Mouse (Mus musculus) G1E-ER4 (cell line): ENCODE results near the gene Il2ra. TPM values are rescaled to one million over a fixed set of nuclear protein-coding genes. Genes with fewer than 3 reads are reported as not detected.

ENCODE experiments used
- GATA1 ChIP-seq: IDR thresholded peaks from one replicate; pipeline ENCODE4 v1.8.0; 2012; ENCODE audit warnings: low read length, inconsistent platforms
- polyA plus RNA-seq: library from polyadenylated mRNA; stranded (reverse); fragments of >175 nt; gene quantifications from 2 replicates; pipeline ENCODE4 v1.2.3, GENCODE M21; 2012

Gene Il2ra
- polyA plus RNA-seq, 1 experiment = not detected

GRCm38 (mm10) chr2:11644057-11644456 lies 1.4 kb downstream of the Il2ra start:
- TF ChIP-seq GATA1 = no peak

- no peak for TF ChIP-seq GATA1
Measured at GRCm38 (mm10) chr2:11645297-11645696, 2.7 kb downstream of the Il2ra start.

GRCm38 (mm10) chr2:11651476-11651875 lies 8.9 kb downstream of the Il2ra start:
- TF ChIP-seq GATA1 = no peak

- TF ChIP-seq GATA1 = no peak
Measured at GRCm38 (mm10) chr2:11652196-11652595, 9.6 kb downstream of the Il2ra start.

GRCm38 (mm10) chr2:11652780-11653179 lies 10.2 kb downstream of the Il2ra start:
- no peak for TF ChIP-seq GATA1

GRCm38 (mm10) chr2:11653330-11653729 lies 10.7 kb downstream of the Il2ra start:
- TF ChIP-seq GATA1 = no peak

GRCm38 (mm10) chr2:11653780-11654179 lies 11.2 kb downstream of the Il2ra start:
- TF ChIP-seq GATA1 = no peak

- TF ChIP-seq GATA1 = no peak
Measured at GRCm38 (mm10) chr2:11654990-11655931, 12.7 kb downstream of the Il2ra start.

- no peak for TF ChIP-seq GATA1
Measured at GRCm38 (mm10) chr2:11657581-11657980, 15.0 kb downstream of the Il2ra start.

- no peak for TF ChIP-seq GATA1
Measured at GRCm38 (mm10) chr2:11659263-11659662, 16.7 kb downstream of the Il2ra start.

GRCm38 (mm10) chr2:11662143-11662906 lies 19.7 kb downstream of the Il2ra start:
- TF ChIP-seq GATA1 = no peak

GRCm38 (mm10) chr2:11662907-11663230 lies 20.3 kb downstream of the Il2ra start:
- TF ChIP-seq GATA1 = no peak

GRCm38 (mm10) chr2:11663961-11664360 lies 21.4 kb downstream of the Il2ra start:
- TF ChIP-seq GATA1 = no peak

- TF ChIP-seq GATA1 = no peak
Measured at GRCm38 (mm10) chr2:11664367-11664766, 21.8 kb downstream of the Il2ra start.

GRCm38 (mm10) chr2:11664806-11665205 lies 22.2 kb downstream of the Il2ra start:
- TF ChIP-seq GATA1 = no peak

- TF ChIP-seq GATA1 = no peak
Measured at GRCm38 (mm10) chr2:11665326-11665725, 22.7 kb downstream of the Il2ra start.

- no peak for TF ChIP-seq GATA1
Measured at GRCm38 (mm10) chr2:11672144-11672543, 29.5 kb downstream of the Il2ra start.

GRCm38 (mm10) chr2:11679626-11680025 lies 37.0 kb downstream of the Il2ra start:
- TF ChIP-seq GATA1 = no peak
